Mouse (Mus musculus) kidney, adult 2 months (tissue): Measurements from ENCODE around the gene Ppt1.

ENCODE experiments used
- CTCF ChIP-seq: fragments of 200-500 bp; conservative IDR thresholded peaks from 2 replicates; pipeline ENCODE4 v1.5.1; 2011; ENCODE audit warnings: low read depth, mild to moderate bottlenecking, control low read depth, low read length, moderate library complexity, mixed read lengths; ENCODE audit not compliant: insufficient read depth, insufficient read length
- POLR2A ChIP-seq: fragments of 200-500 bp; IDR thresholded peaks from one replicate; pipeline ENCODE4 v1.6.1; 2011; ENCODE audit warnings: low read depth, low read length, control low read depth

- TF ChIP-seq CTCF, result no peak
- TF ChIP-seq POLR2A, result no peak
Measured at GRCm38 (mm10) chr4:122811180-122811579, 24.9 kb upstream of the Ppt1 start.
